ENCODE assay signal across 25 mouse cellular contexts in the genomic region with DNA sequence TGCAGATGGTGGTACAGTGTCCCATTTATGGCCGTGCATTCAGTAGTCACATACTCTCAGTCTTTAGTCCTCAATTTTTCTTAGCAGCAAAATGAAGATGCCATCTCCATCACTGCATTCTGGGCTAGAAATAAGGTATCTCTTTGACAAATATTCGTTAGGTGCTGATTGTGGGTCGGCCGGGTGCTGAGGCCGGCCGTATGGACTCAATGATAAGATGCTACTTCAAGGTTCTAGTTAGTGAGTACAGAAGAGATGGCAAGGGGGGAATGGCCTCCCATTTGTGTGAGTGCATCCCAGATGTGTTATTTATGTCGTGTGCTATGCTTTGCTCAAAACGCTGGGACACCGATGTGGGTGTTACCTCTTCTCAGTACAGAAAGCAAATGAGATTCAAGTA.
"Had no signal": no experiment of that assay in that cellular context is flagged by ENCODE, and none has a peak within 500 bp of the region (broad histone marks: within the 10 kb centered on the region; RNA-seq: fewer than 3 reads in every experiment).

No protein-coding gene starts in this region.

- H3K4me3 ChIP-seq: forebrain, embryonic 15.5 days; gastrocnemius, adult 2 months; heart, embryonic 10.5 days; heart, embryonic 13.5 days; heart, embryonic 15.5 days; hindbrain, embryonic 13.5 days; hindbrain, embryonic 15.5 days; kidney, embryonic 15.5 days; limb, embryonic 12.5 days had no signal

- H3K4me2 ChIP-seq: forebrain, embryonic 15.5 days; heart, embryonic 13.5 days; heart, embryonic 15.5 days; hindbrain, embryonic 13.5 days; hindbrain, embryonic 15.5 days; kidney, embryonic 15.5 days; limb, embryonic 12.5 days had no signal

- H3K27me3 ChIP-seq: forebrain, embryonic 15.5 days; heart, embryonic 13.5 days; heart, embryonic 15.5 days; hindbrain, embryonic 13.5 days; hindbrain, embryonic 15.5 days; kidney, embryonic 15.5 days; limb, embryonic 12.5 days had no signal

- ATAC-seq: forebrain, embryonic 15.5 days; forebrain, postnatal 0 days; hindbrain, postnatal 0 days; intestine, embryonic 16.5 days had no signal

- H3K36me3 ChIP-seq: forebrain, embryonic 15.5 days; heart, embryonic 10.5 days; heart, embryonic 13.5 days; heart, embryonic 15.5 days; hindbrain, embryonic 13.5 days; hindbrain, embryonic 15.5 days; kidney, embryonic 15.5 days; limb, embryonic 12.5 days had no signal

- H3K9me3 ChIP-seq: forebrain, embryonic 15.5 days; heart, embryonic 10.5 days; heart, embryonic 13.5 days; heart, embryonic 15.5 days; hindbrain, embryonic 13.5 days; hindbrain, embryonic 15.5 days; kidney, embryonic 15.5 days; limb, embryonic 12.5 days had no signal

- H3K27ac ChIP-seq: forebrain, embryonic 15.5 days; gastrocnemius, adult 2 months; heart, embryonic 10.5 days; heart, embryonic 13.5 days; heart, embryonic 15.5 days; hindbrain, embryonic 13.5 days; hindbrain, embryonic 15.5 days; hindbrain, postnatal 0 days; kidney, embryonic 15.5 days; kidney, postnatal 0 days; limb, embryonic 12.5 days had no signal

- H3K9ac ChIP-seq: forebrain, embryonic 15.5 days; forebrain, postnatal 0 days; heart, embryonic 13.5 days; heart, embryonic 15.5 days; hindbrain, embryonic 13.5 days; hindbrain, embryonic 15.5 days; kidney, embryonic 15.5 days; limb, embryonic 12.5 days had no signal

- DNase-seq: forebrain, postnatal 0 days; gastrocnemius, adult 2 months; gastrocnemius, postnatal 10 days; gastrocnemius, postnatal 25 days; heart, postnatal 14 days; heart, postnatal 36 days; kidney, adult 11 months; kidney, adult 2 months; kidney, adult 9 months; kidney, postnatal 14 days; kidney, postnatal 36 days; layer of hippocampus, adult 9-11 months; layer of hippocampus, postnatal 36 days; left cerebral cortex, postnatal 4 days had no signal

- H3K4me1 ChIP-seq: forebrain, embryonic 15.5 days; kidney, embryonic 15.5 days; limb, embryonic 12.5 days had no signal
